15 mouse cellular contexts compared by ENCODE assay signal in genomic region chr4:133347624-133348023, GRCm38 (mm10). TPM values are rescaled to one million over a fixed set of nuclear protein-coding genes. Genes with fewer than 3 reads are reported as not detected.
DNase-seq lines count a peak whose midpoint lies in the region; ATAC-seq and TF ChIP-seq lines count a peak whose summit lies in the region.
"Had no signal": no experiment of that assay in that cellular context is flagged by ENCODE, and none has a peak within 500 bp of the region (broad histone marks: within the 10 kb centered on the region; RNA-seq: fewer than 3 reads in every experiment).

No protein-coding gene starts in this region.

- no peaks in the 10 kb centered on the region for H3K9me3 ChIP-seq in lung, embryonic 14.5 days (ENCODE audit: low read depth, low read length)
- no peaks in the 10 kb centered on the region for H3K9me3 ChIP-seq in embryonic facial prominence, embryonic 10.5 days
- H3K9me3 ChIP-seq in kidney, embryonic 14.5 days (ENCODE audit: control insufficient read depth, low read length): no peaks in the 10 kb centered on the region
- H3K9me3 ChIP-seq: hindbrain, embryonic 15.5 days; kidney, embryonic 15.5 days; limb, embryonic 13.5 days had no signal

- H3K9ac ChIP-seq in lung, embryonic 14.5 days: no peak overlapping the region
- H3K9ac ChIP-seq in kidney, embryonic 14.5 days (ENCODE audit: low read depth, low read length): no peak overlapping the region
- H3K9ac ChIP-seq: forebrain, postnatal 0 days; hindbrain, embryonic 15.5 days; kidney, embryonic 15.5 days; limb, embryonic 13.5 days had no signal

- H3K4me3 ChIP-seq in gastrocnemius, adult 2 months: no peak overlapping the region
- no peak overlapping the region for H3K4me3 ChIP-seq in lung, embryonic 14.5 days (ENCODE audit: low read depth, low read length)
- no peak overlapping the region for H3K4me3 ChIP-seq in bone marrow, adult 2 months (replicated peaks; ENCODE audit: control insufficient read depth, low read depth, low read length)
- H3K4me3 ChIP-seq in embryonic facial prominence, embryonic 10.5 days: no peak overlapping the region
- H3K4me3 ChIP-seq in kidney, embryonic 14.5 days (ENCODE audit: low read length): no peak overlapping the region
- H3K4me3 ChIP-seq: hindbrain, embryonic 15.5 days; kidney, embryonic 15.5 days; limb, embryonic 13.5 days had no signal

- H3K27me3 ChIP-seq in lung, embryonic 14.5 days (ENCODE audit: insufficient read depth, low read length): no peaks in the 10 kb centered on the region
- no peaks in the 10 kb centered on the region; the same call in 1 of the 2 replicates for H3K27me3 ChIP-seq in embryonic facial prominence, embryonic 10.5 days (replicated peaks; ENCODE audit: low read depth, poor library complexity, severe bottlenecking)
- H3K27me3 ChIP-seq in kidney, embryonic 14.5 days (ENCODE audit: control insufficient read depth, insufficient read depth, low read length): no peaks in the 10 kb centered on the region; the same call in 1 of the 2 replicates
- H3K27me3 ChIP-seq: hindbrain, embryonic 15.5 days; limb, embryonic 13.5 days had no signal

- WGBS in lung, embryonic 14.5 days: 58% methylated on average over 4 of the region's 4 CpGs
- WGBS in bone marrow, adult 2 months: 47% methylated on average over 4 of the region's 4 CpGs
- WGBS in embryonic facial prominence, embryonic 10.5 days: 72% methylated on average over 4 of the region's 4 CpGs
- WGBS in kidney, embryonic 14.5 days: 68% methylated on average over 4 of the region's 4 CpGs

- H3K4me2 ChIP-seq in lung, embryonic 14.5 days: no peak overlapping the region
- no peak overlapping the region for H3K4me2 ChIP-seq in kidney, embryonic 14.5 days (replicated peaks; ENCODE audit: low read depth, low read length)
- H3K4me2 ChIP-seq: hindbrain, embryonic 15.5 days; kidney, embryonic 15.5 days; limb, embryonic 13.5 days had no signal

- no peaks in the 10 kb centered on the region for H3K4me1 ChIP-seq in lung, embryonic 14.5 days (ENCODE audit: insufficient read depth)
- H3K4me1 ChIP-seq in bone marrow, adult 2 months (ENCODE audit: control insufficient read depth, insufficient read depth, low read length): no peaks in the 10 kb centered on the region; the same call in 1 of the 2 replicates
- no peaks in the 10 kb centered on the region for H3K4me1 ChIP-seq in embryonic facial prominence, embryonic 10.5 days
- no peaks in the 10 kb centered on the region for H3K4me1 ChIP-seq in kidney, embryonic 14.5 days (ENCODE audit: control insufficient read depth, insufficient read depth, low read length)
- H3K4me1 ChIP-seq: hindbrain, embryonic 15.5 days; kidney, embryonic 15.5 days; limb, embryonic 13.5 days had no signal

- no peak for TF ChIP-seq POLR2A in bone marrow, adult 2 months (IDR thresholded peaks at IDR 0.05; ENCODE audit: borderline replicate concordance, control insufficient read depth, low read depth, low read length)

- H3K36me3 ChIP-seq in lung, embryonic 14.5 days (ENCODE audit: insufficient read depth): no peaks in the 10 kb centered on the region
- no peaks in the 10 kb centered on the region for H3K36me3 ChIP-seq in embryonic facial prominence, embryonic 10.5 days (replicated peaks)
- H3K36me3 ChIP-seq in kidney, embryonic 14.5 days (ENCODE audit: control insufficient read depth, insufficient read depth, low read length): no peaks in the 10 kb centered on the region
- H3K36me3 ChIP-seq: hindbrain, embryonic 15.5 days; kidney, embryonic 15.5 days; limb, embryonic 13.5 days had no signal

- peak; percentile 62 for TF ChIP-seq CTCF in gastrocnemius, adult 2 months (IDR thresholded peaks at IDR 0.05)
- TF ChIP-seq CTCF in lung, embryonic 14.5 days (IDR thresholded peaks at IDR 0.05; ENCODE audit: low read depth): peak; percentile 28; the same call in 1 of the 2 replicates
- peak; percentile 45 for TF ChIP-seq CTCF in bone marrow, adult 2 months (IDR thresholded peaks at IDR 0.05; ENCODE audit: control insufficient read depth, insufficient read depth, low read length)

- H3K27ac ChIP-seq in gastrocnemius, adult 2 months: no peak overlapping the region
- H3K27ac ChIP-seq in lung, embryonic 14.5 days (ENCODE audit: low read depth): no peak overlapping the region
- H3K27ac ChIP-seq in bone marrow, adult 2 months (ENCODE audit: control insufficient read depth, insufficient read depth, low read depth, low read length, poor library complexity): no peak overlapping the region
- no peak overlapping the region for H3K27ac ChIP-seq in embryonic facial prominence, embryonic 10.5 days (replicated peaks)
- no peak overlapping the region for H3K27ac ChIP-seq in kidney, embryonic 14.5 days (ENCODE audit: low read depth, low read length)
- H3K27ac ChIP-seq: hindbrain, embryonic 15.5 days; kidney, embryonic 15.5 days; limb, embryonic 13.5 days had no signal

- DNase-seq in gastrocnemius, adult 2 months: peak; percentile 28
- DNase-seq in gastrocnemius, adult 8-10 months (ENCODE audit: low spot score in 2 of 2): no peak
- no peak for DNase-seq in lung, embryonic 14.5 days
- DNase-seq in lung, postnatal 25 days (ENCODE audit: low spot score): no peak
- DNase-seq in embryonic facial prominence, embryonic 10.5 days (ENCODE audit: low spot score): no peak
- DNase-seq in retina, postnatal 1 day: no peak
- DNase-seq: forebrain, postnatal 0 days; layer of hippocampus, postnatal 36 days; lung, postnatal 14 days had no signal

- intact Hi-C loops in gastrocnemius, adult 2 months (cut with DNase I): loop anchor here (5.0 kb wide), 1 partner anchor 75 kb away; no protein-coding TSS in a partner anchor

- ATAC-seq in lung, embryonic 14.5 days (ENCODE audit: insufficient read depth): no peak
- ATAC-seq in kidney, embryonic 14.5 days (ENCODE audit: low FRiP score, low TSS enrichment): no peak
- ATAC-seq: forebrain, postnatal 0 days; midbrain, embryonic 16.5 days had no signal

RNA-seq across cellular contexts. Expression of gene Wdtc1, which starts 5.7 kb away (rescaled TPM):
- 10 to 100 TPM; 86.7 to 93.4 TPM for total RNA-seq in gastrocnemius, adult 2 months (2021)
- total RNA-seq in gastrocnemius, adult 8-10 months (2022): 100 to 1,000 TPM in 2 of 4 experiments, 10 to 100 TPM in 2; 85.4 to 104 (median 95.3) TPM
- polyA plus RNA-seq in lung, embryonic 14.5 days (2014; fragmentation: Nextera tagmentation; extraction: Ambion mirVana): 13.8 and 15.3 TPM in 2 replicates
- polyA plus RNA-seq in bone marrow, adult 2 months (2011; ENCODE audit: insufficient read depth, insufficient read length, low replicate concordance, missing spikeins): 9.5 and 14.6 TPM in 2 replicates
- polyA plus RNA-seq in embryonic facial prominence, embryonic 10.5 days (2016; fragmentation: Nextera tagmentation; extraction: Ambion mirVana): 17.2 and 17.7 TPM in 2 replicates
- 10.0 and 16.0 TPM in 2 replicates for polyA plus RNA-seq in kidney, embryonic 14.5 days (2014; fragmentation: Nextera tagmentation; extraction: Ambion mirVana)

RNA-seq across cellular contexts. Expression of gene Slc9a1, which starts 21.9 kb away (rescaled TPM):
- 10 to 100 TPM in 1 of 2 experiments, 1 to 10 TPM in 1; 8.1 to 11.7 TPM for total RNA-seq in gastrocnemius, adult 2 months (2021)
- total RNA-seq in gastrocnemius, adult 8-10 months (2022): 1 to 10 TPM; 6.9 to 9.8 (median 8.4) TPM
- polyA plus RNA-seq in lung, embryonic 14.5 days (2014; fragmentation: Nextera tagmentation; extraction: Ambion mirVana): 8.7 and 9.7 TPM in 2 replicates
- 16.6 and 31.3 TPM in 2 replicates for polyA plus RNA-seq in bone marrow, adult 2 months (2011; ENCODE audit: insufficient read depth, insufficient read length, low replicate concordance, missing spikeins)
- 8.6 and 9.0 TPM in 2 replicates for polyA plus RNA-seq in embryonic facial prominence, embryonic 10.5 days (2016; fragmentation: Nextera tagmentation; extraction: Ambion mirVana)
- 5.6 and 7.6 TPM in 2 replicates for polyA plus RNA-seq in kidney, embryonic 14.5 days (2014; fragmentation: Nextera tagmentation; extraction: Ambion mirVana)
